Mouse (Mus musculus): ENCODE measurements at regions not wholly inside any gene's neighbourhood (a gene's known extent, or its start where the extent isn't known, plus 50 kb on each side); places are given as distances from the start of the nearest gene placed in this dataset.

- Histone ChIP-seq H3K27ac (replicated peaks) (no peak overlapping the region), H3K4me2 (no peak overlapping the region), H3K4me3 (no peak overlapping the region), H3K27me3 (no peaks in the 10 kb centered on the region), H3K9ac (no peak overlapping the region), H3K4me1 (replicated peaks) (peaks cover 6% of the 10 kb centered on the region; the same call in 1 of the 2 replicates), H3K9me3 (no peaks in the 10 kb centered on the region), H3K36me3 (no peaks in the 10 kb centered on the region)
- WGBS: 54% methylated on average over 2 of the region's 2 CpGs
- ATAC-seq (ENCODE audit: low read depth): no peak
These were observed 127.3 kb upstream of the Tfap2d start for GRCm38 (mm10) chr1:18975500-18975899.

- ATAC-seq (ENCODE audit: low read depth): no peak
- peak overlapping the region; percentile 26; the same call in 1 of the 2 replicates for H3K4me2 ChIP-seq
- no peaks in the 10 kb centered on the region for H3K27me3 ChIP-seq
- 44% methylated on average over 10 of the region's 10 CpGs for WGBS
- H3K27ac ChIP-seq (replicated peaks): no peak overlapping the region
- no peak overlapping the region for H3K9ac ChIP-seq
- H3K4me3 ChIP-seq: no peak overlapping the region
- peaks cover 6% of the 10 kb centered on the region; the same call in 1 of the 2 replicates for H3K4me1 ChIP-seq (replicated peaks)
- no peaks in the 10 kb centered on the region for H3K9me3 ChIP-seq
- H3K36me3 ChIP-seq: no peaks in the 10 kb centered on the region
These were observed 126.0 kb upstream of the Tfap2d start for GRCm38 (mm10) chr1:18976705-18977309.

GRCm38 (mm10) chr1:18979141-18979540 is 123.7 kb upstream of the Tfap2d start:
- H3K36me3 ChIP-seq: no peaks in the 10 kb centered on the region
- H3K9me3 ChIP-seq: no peaks in the 10 kb centered on the region
- no peak for ATAC-seq (ENCODE audit: low read depth)
- H3K4me2 ChIP-seq: no peak overlapping the region
- no peak overlapping the region for H3K4me3 ChIP-seq
- WGBS: 58% methylated on average over 2 of the region's 2 CpGs
- H3K27me3 ChIP-seq: no peaks in the 10 kb centered on the region
- no peak overlapping the region for H3K27ac ChIP-seq (replicated peaks)
- H3K4me1 ChIP-seq (replicated peaks): peaks cover 6% of the 10 kb centered on the region; the same call in 1 of the 2 replicates
- no peak overlapping the region for H3K9ac ChIP-seq

GRCm38 (mm10) chr1:19016778-19017177 is 86.0 kb upstream of the Tfap2d start:
- no peaks in the 10 kb centered on the region for H3K9me3 ChIP-seq
- no peaks in the 10 kb centered on the region for H3K4me1 ChIP-seq (replicated peaks)
- ATAC-seq (ENCODE audit: low read depth): no peak
- no peak overlapping the region for H3K4me3 ChIP-seq
- no peak overlapping the region for H3K4me2 ChIP-seq
- no peaks in the 10 kb centered on the region for H3K27me3 ChIP-seq
- no peak overlapping the region for H3K27ac ChIP-seq (replicated peaks)
- no peak overlapping the region for H3K9ac ChIP-seq
- WGBS: 93% methylated on average over 1 of the region's 1 CpGs
- no peaks in the 10 kb centered on the region for H3K36me3 ChIP-seq
